Mouse (Mus musculus) cerebellum, postnatal 36 days (tissue): Measurements from ENCODE around the gene Hmgn2.

ENCODE experiments used
- DNase-seq, 2 experiments: peaks; one replicate each; pipeline ENCODE4 v3.0.0; 2021 to 2022; ENCODE audit warnings: mixed read lengths in 2 of 2

Hmgn2 gene

GRCm38 (mm10) chr4:133923743-133924142 lies 44.7 kb downstream of the Hmgn2 start:
- no peak for DNase-seq

- peak in 1 of 2 experiments; percentile 29 for DNase-seq
Measured at GRCm38 (mm10) chr4:133918093-133918825, 50.2 kb downstream of the Hmgn2 start.
